Mouse (Mus musculus) bone marrow, adult 2 months (tissue): ENCODE measurements around the gene Kcnab2.

Experiments used
- CTCF ChIP-seq: fragments of 200-500 bp; IDR thresholded peaks from 2 replicates; pipeline ENCODE4 v1.5.1; 2011; ENCODE audit warnings: low read length, control low read depth; ENCODE audit not compliant: control insufficient read depth, insufficient read depth
- POLR2A ChIP-seq: fragments of 200-500 bp; IDR thresholded peaks from 2 replicates; pipeline ENCODE4 v1.6.1; 2011; ENCODE audit warnings: low read depth, mild to moderate bottlenecking, control low read depth, low read length, borderline replicate concordance; ENCODE audit not compliant: control insufficient read depth

- TF ChIP-seq CTCF (no peak), POLR2A (no peak)
Observed at GRCm38 (mm10) chr4:152512221-152512925, 34.7 kb upstream of the Kcnab2 start.
